Mouse (Mus musculus) heart, postnatal 0 days (tissue): ENCODE measurements around the gene Skil. TPM values are rescaled to one million over a fixed set of nuclear protein-coding genes. Genes with fewer than 3 reads are reported as not detected.

Experiments used
- ATAC-seq: fragments of 200-750 bp; cut with Nextera tagmentation; 2 replicates; pipeline ENCODE4 v1.8.0; 2017; ENCODE audit warnings: low read depth, moderate number of reproducible peaks, moderate library complexity; ENCODE audit not compliant: insufficient read depth
- DNase-seq: peaks from one replicate; pipeline ENCODE4 v3.0.0-alpha.2; 2016; ENCODE audit warnings: low spot score
- H3K27ac ChIP-seq: fragments of 300-500 bp; sonication (generic); 2 replicates; pipeline ENCODE4 v1.5.1; 2014; ENCODE audit warnings: low read depth, mild to moderate bottlenecking
- H3K27me3 ChIP-seq: fragments of 300-500 bp; sonication (generic); 2 replicates; pipeline ENCODE4 v1.6.1; 2014; ENCODE audit warnings: low read length, mixed read lengths; ENCODE audit not compliant: control insufficient read depth, insufficient read depth
- H3K36me3 ChIP-seq: fragments of 300-500 bp; sonication (generic); replicated peaks from 2 replicates; pipeline ENCODE4 v1.6.1; 2014; ENCODE audit warnings: low read length, mixed read lengths; ENCODE audit not compliant: control insufficient read depth, insufficient read depth
- H3K4me1 ChIP-seq: fragments of 300-500 bp; sonication (generic); 2 replicates; pipeline ENCODE4 v1.6.1; 2014; ENCODE audit warnings: antibody characterized with exemption; ENCODE audit not compliant: control insufficient read depth, insufficient read depth
- H3K4me2 ChIP-seq: fragments of 300-500 bp; sonication (generic); 2 replicates; pipeline ENCODE4 v1.6.1; 2014; ENCODE audit warnings: low read depth, mild to moderate bottlenecking, low read length, moderate library complexity
- H3K4me3 ChIP-seq: fragments of 300-500 bp; sonication (generic); 2 replicates; pipeline ENCODE4 v1.5.1; 2014; ENCODE audit warnings: low read depth, low read length
- H3K9ac ChIP-seq: fragments of 300-500 bp; sonication (generic); replicated peaks from 2 replicates; pipeline ENCODE4 v1.6.1; 2014; ENCODE audit warnings: low read depth, low read length, mixed read lengths
- H3K9me3 ChIP-seq: fragments of 300-500 bp; sonication (generic); replicated peaks from 2 replicates; pipeline ENCODE4 v1.6.1; 2016; ENCODE audit warnings: low read length; ENCODE audit not compliant: control insufficient read depth
- CTCF ChIP-seq: IDR thresholded peaks from 2 replicates; pipeline ENCODE4 v1.5.1; 2016; ENCODE audit warnings: antibody characterized with exemption, control low read depth, low read depth
- EP300 ChIP-seq: IDR thresholded peaks from 2 replicates; pipeline ENCODE4 v1.6.1; 2016; ENCODE audit warnings: antibody characterized with exemption, low read depth
- WGBS: fragments of 180-500 bp; shearing (Covaris S2); extraction: QIAGEN DNeasy Blood & Tissue Kit; methylation state at CpG from one replicate; pipeline ENCODE4 v1.1.7; 2014; 5-methylcytosine and 5-hydroxymethylcytosine counted together
- polyA plus RNA-seq: library from polyadenylated mRNA; unstranded; fragments of >200 nt; fragmentation: Nextera tagmentation; extraction: Ambion mirVana; gene quantifications from 2 replicates; pipeline ENCODE4 v1.2.1, GENCODE M21; 2015
- total RNA-seq: library from RNA; depleted of rRNA; stranded (reverse); fragments of >200 nt; gene quantifications from 2 replicates; pipeline ENCODE4 v1.2.3, GENCODE M21; 2014; ENCODE audit warnings: low replicate concordance; rRNA removed

Gene Skil
- 13.1 and 17.9 TPM in 2 replicates for total RNA-seq
- polyA plus RNA-seq: 10.7 and 10.9 TPM in 2 replicates

DNA sequence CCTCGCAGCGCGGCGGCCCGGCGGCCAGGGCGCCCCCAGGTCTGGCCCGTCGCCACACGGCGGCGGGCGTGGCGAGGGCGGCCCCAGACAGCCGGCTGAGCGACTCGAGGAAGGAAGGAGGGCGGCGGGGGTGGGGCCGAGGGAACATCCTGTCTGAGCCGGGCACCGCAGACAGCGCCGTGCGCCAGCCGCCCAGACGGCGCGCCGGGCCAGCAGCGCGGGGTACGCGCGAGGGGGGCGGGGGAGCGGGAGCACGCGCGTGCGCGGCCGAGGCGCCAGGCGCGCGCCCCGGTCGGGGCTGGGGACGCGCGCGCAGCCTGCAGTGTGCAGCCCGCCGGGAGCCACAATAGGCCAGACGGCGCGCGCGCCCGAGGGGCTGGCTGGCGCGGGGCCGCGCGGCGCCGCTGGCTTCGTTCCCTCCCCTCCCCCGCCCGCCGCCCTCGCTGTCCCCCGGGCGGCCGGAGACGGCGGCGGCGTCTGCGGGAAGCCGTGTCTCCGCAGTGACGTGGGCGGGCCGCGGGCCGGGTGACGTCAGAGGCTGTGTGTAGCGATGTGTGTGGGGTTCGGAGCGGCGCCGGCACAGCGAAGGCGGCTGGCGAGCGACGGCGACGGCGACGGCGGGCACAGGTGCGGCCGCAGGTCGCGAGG is at the start of gene Skil:
Gene Skil (plus strand): TSS at position 528 of the 648 bp plus-strand sequence.
- Histone ChIP-seq H3K27me3 (no peaks in the 10 kb centered on the region), H3K9ac (peak within 1 kb of the TSS; percentile 94), H3K27ac (peak within 1 kb of the TSS; percentile 98), H3K4me2 (peak within 1 kb of the TSS; percentile 82), H3K36me3 (no peaks in the 10 kb centered on the region), H3K4me3 (peak within 1 kb of the TSS; percentile 95), H3K4me1 (peaks cover 18% of the 10 kb centered on the region), H3K9me3 (no peaks in the 10 kb centered on the region)
- TF ChIP-seq CTCF (no peak), EP300 (peak; percentile 52; the same call in 1 of the 2 replicates)
- ATAC-seq (peak; percentile 93), DNase-seq (peak; percentile 94)
- under 1% methylated on average over 51 of the region's 109 CpGs for WGBS

DNA sequence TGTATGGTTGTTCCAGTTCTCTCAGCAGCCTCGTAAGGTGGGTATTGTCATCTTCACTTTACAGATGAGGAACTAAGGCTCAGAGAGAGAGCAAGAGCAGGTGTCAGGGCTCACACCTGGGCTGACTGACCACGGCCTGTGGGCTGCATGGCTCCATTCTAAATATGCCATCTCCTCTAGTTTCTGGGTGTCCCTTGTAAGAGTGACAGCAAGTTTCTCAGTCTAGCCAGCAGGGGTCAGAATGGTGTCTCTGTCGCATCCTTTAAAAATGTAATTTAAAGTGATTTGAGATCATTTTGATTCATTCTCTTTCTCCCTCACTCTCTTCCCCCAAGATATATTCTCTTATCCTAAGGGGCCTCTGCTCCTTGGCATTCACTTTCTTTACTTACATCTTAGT is 47.6 kb upstream of the Skil start:
- Histone ChIP-seq H3K36me3 (peaks cover 45% of the 10 kb centered on the region), H3K4me3 (no peak overlapping the region), H3K4me1 (no peaks in the 10 kb centered on the region), H3K27ac (no peak overlapping the region), H3K9ac (no peak overlapping the region), H3K9me3 (no peaks in the 10 kb centered on the region), H3K4me2 (no peak overlapping the region), H3K27me3 (no peaks in the 10 kb centered on the region)
- TF ChIP-seq EP300 (no peak), CTCF (peak; percentile 43)
- DNase-seq (no peak), ATAC-seq (no peak)
- 63% methylated on average over 3 of the region's 3 CpGs for WGBS

DNA sequence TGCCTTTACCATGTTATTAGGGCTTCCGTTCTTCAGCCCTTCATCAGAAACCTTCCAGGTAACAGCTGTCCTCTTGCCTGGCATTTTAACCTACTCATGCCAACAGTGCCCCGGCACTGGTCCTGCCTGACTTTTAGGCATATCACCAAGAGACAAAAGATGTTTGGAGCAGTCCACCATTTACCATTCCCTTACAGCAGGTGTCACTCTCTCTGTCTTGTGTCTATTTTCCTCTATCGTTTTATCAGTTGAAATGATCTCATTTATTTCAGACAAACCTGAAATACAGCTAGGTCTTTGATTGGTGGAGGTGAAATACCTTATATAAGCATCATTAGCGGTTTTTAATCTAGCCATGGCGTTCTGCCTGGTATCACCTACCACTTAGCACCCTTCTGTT is 45.8 kb upstream of the Skil start:
- H3K36me3 ChIP-seq: peaks cover 35% of the 10 kb centered on the region
- no peaks in the 10 kb centered on the region for H3K9me3 ChIP-seq
- H3K27me3 ChIP-seq: no peaks in the 10 kb centered on the region
- H3K9ac ChIP-seq: no peak overlapping the region
- H3K4me1 ChIP-seq: no peaks in the 10 kb centered on the region
- H3K4me3 ChIP-seq: no peak overlapping the region
- TF ChIP-seq EP300: no peak
- TF ChIP-seq CTCF: no peak
- 83% methylated on average over 5 of the region's 5 CpGs for WGBS
- DNase-seq (no peak), ATAC-seq (no peak)
- no peak overlapping the region for H3K27ac ChIP-seq
- H3K4me2 ChIP-seq: no peak overlapping the region

DNA sequence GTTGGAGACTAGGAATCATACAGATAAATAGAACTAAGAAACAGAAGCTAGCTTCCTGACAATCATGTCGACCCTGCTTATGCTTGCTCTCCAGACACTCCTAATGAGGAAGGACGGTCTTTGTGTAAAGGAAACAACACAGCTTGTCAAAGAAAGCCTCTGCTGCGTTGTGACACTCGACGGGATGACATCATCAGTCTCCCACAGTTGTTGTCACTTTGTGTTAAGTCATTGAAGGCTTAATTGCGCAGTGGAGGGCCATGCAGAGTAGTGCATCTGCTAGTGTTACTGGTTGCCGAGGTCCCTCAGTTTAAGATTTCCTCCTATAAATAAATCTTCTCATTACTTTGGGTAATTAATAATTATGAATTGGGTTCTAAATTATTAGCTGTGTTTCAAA is 44.5 kb upstream of the Skil start:
- Histone ChIP-seq H3K36me3 (peaks cover 35% of the 10 kb centered on the region), H3K4me2 (no peak overlapping the region), H3K9me3 (no peaks in the 10 kb centered on the region), H3K4me3 (no peak overlapping the region), H3K27ac (no peak overlapping the region), H3K9ac (no peak overlapping the region), H3K27me3 (no peaks in the 10 kb centered on the region), H3K4me1 (0 out of 2 replicates have a peak, but pooled peaks cover 6% of the 10 kb centered on the region)
- DNase-seq (no peak), ATAC-seq (no peak)
- TF ChIP-seq CTCF (no peak), EP300 (no peak)
- 59% methylated on average over 7 of the region's 7 CpGs for WGBS

DNA sequence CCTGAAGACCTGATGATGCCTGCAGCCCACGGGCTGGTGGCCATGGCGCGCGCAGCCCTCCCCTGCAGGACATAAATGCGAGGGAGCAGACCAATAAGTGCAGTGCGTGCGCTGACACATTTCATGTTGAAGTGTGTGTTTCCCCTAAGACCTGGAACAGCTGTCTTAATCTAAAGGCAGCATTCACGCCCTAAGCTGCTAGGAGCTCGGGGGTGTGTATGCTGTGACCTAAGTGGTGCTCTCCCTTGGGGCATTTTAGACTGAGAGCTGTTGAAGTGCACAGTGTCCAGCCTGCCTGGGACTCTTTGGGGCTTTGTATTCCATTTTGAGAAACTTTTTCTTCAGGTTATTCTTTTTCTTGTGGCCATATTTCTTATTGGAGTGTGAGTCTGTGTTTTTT is 43.1 kb upstream of the Skil start:
- no peak for ATAC-seq
- 0 out of 2 replicates have a peak, but pooled peaks cover 8% of the 10 kb centered on the region for H3K4me1 ChIP-seq
- H3K27me3 ChIP-seq: no peaks in the 10 kb centered on the region
- H3K36me3 ChIP-seq: peaks cover 32% of the 10 kb centered on the region
- WGBS: 80% methylated on average over 9 of the region's 9 CpGs
- H3K9me3 ChIP-seq: no peaks in the 10 kb centered on the region
- H3K4me2 ChIP-seq: no peak overlapping the region
- H3K4me3 ChIP-seq: no peak overlapping the region
- TF ChIP-seq CTCF: no peak
- no peak overlapping the region for H3K9ac ChIP-seq
- DNase-seq: no peak
- H3K27ac ChIP-seq: no peak overlapping the region

DNA sequence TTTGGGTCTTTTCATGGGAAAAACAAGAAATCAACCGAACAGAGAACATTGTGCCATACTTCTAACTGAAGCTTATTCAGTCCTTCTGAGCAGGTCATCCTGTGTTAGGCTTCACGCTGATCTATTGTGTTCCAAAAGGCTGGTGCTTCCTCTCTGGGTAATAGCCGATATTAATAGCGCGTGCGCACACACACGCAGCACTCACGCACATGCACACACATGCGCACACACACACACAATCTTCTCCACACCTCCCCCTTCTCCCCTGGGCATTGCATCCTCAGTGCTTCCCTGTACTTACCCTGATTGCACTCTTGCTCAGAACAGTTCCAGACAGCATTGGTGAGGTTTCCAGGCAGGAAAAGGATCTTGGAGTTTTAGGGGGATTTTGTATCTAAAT is 41.7 kb upstream of the Skil start:
- Histone ChIP-seq H3K9ac (no peak overlapping the region), H3K27ac (no peak overlapping the region), H3K4me3 (no peak overlapping the region), H3K27me3 (no peaks in the 10 kb centered on the region), H3K4me1 (0 out of 2 replicates have a peak, but pooled peaks cover 8% of the 10 kb centered on the region), H3K4me2 (no peak overlapping the region), H3K36me3 (peaks cover 25% of the 10 kb centered on the region), H3K9me3 (no peaks in the 10 kb centered on the region)
- no peak for TF ChIP-seq CTCF
- TF ChIP-seq EP300: no peak
- 82% methylated on average over 9 of the region's 9 CpGs for WGBS
- DNase-seq (no peak), ATAC-seq (no peak)
